Mouse (Mus musculus) neural tube, embryonic 14.5 days (tissue): ENCODE measurements around the gene Wdsub1. TPM values are rescaled to one million over a fixed set of nuclear protein-coding genes. Genes with fewer than 3 reads are reported as not detected.

Experiments
- ATAC-seq: fragments of 200-750 bp; cut with Nextera tagmentation; 2 replicates; pipeline ENCODE4 v1.8.0; 2017; ENCODE audit warnings: low read depth, mild to moderate bottlenecking, moderate TSS enrichment, moderate library complexity
- H3K27ac ChIP-seq: fragments of 300-500 bp; sonication (generic); 2 replicates; pipeline ENCODE4 v1.5.1; 2014; ENCODE audit warnings: low read depth, mild to moderate bottlenecking, control low read depth, low read length, moderate library complexity, mixed read lengths
- H3K27me3 ChIP-seq: fragments of 300-500 bp; sonication (generic); 2 replicates; pipeline ENCODE4 v1.6.1; 2014; ENCODE audit warnings: low read length; ENCODE audit not compliant: control insufficient read depth, insufficient read depth
- H3K36me3 ChIP-seq: fragments of 300-500 bp; sonication (generic); 2 replicates; pipeline ENCODE4 v1.6.1; 2014; ENCODE audit warnings: low read length, mixed read lengths; ENCODE audit not compliant: control insufficient read depth, insufficient read depth
- H3K4me1 ChIP-seq: fragments of 300-500 bp; sonication (generic); 2 replicates; pipeline ENCODE4 v1.6.1; 2014; ENCODE audit warnings: low read length; ENCODE audit not compliant: control insufficient read depth, insufficient read depth
- H3K4me2 ChIP-seq: fragments of 300-500 bp; sonication (generic); 2 replicates; pipeline ENCODE4 v1.6.1; 2014; ENCODE audit warnings: mild to moderate bottlenecking, low read depth, low read length, control low read depth
- H3K4me3 ChIP-seq: fragments of 300-500 bp; sonication (generic); 2 replicates; pipeline ENCODE4 v1.5.1; 2014; ENCODE audit warnings: low read depth, low read length, control low read depth, mixed read lengths
- H3K9ac ChIP-seq: fragments of 300-500 bp; sonication (generic); replicated peaks from 2 replicates; pipeline ENCODE4 v1.6.1; 2014; ENCODE audit warnings: low read depth, mild to moderate bottlenecking, control low read depth, low read length, mixed read lengths
- H3K9me3 ChIP-seq: fragments of 300-500 bp; sonication (generic); 2 replicates; pipeline ENCODE4 v1.6.1; 2016; ENCODE audit warnings: low read length; ENCODE audit not compliant: control insufficient read depth
- WGBS: fragments of 180-500 bp; shearing (Covaris S2); extraction: QIAGEN DNeasy Blood & Tissue Kit; methylation state at CpG from one replicate; pipeline ENCODE4 v1.1.7; 2014; 5-methylcytosine and 5-hydroxymethylcytosine counted together
- polyA plus RNA-seq: library from polyadenylated mRNA; unstranded; fragments of >200 nt; fragmentation: Nextera tagmentation; extraction: Ambion mirVana; gene quantifications from 2 replicates; pipeline ENCODE4 v1.2.1, GENCODE M21; 2014

Gene Wdsub1
- polyA plus RNA-seq, 1 experiment from 2014 or later, result 14.1 TPM

- no peaks in the 10 kb centered on the region for H3K4me1 ChIP-seq
- H3K9me3 ChIP-seq, result no peaks in the 10 kb centered on the region
- peak; percentile 29 for ATAC-seq
- H3K27me3 ChIP-seq, result no peaks in the 10 kb centered on the region
- H3K4me3 ChIP-seq, result peak overlapping the region; percentile 83
- WGBS, result 74% methylated on average over 8 of the region's 8 CpGs
- H3K9ac ChIP-seq, result no peak overlapping the region
- no peak overlapping the region for H3K27ac ChIP-seq
- no peaks in the 10 kb centered on the region for H3K36me3 ChIP-seq
- peak overlapping the region; percentile 81 for H3K4me2 ChIP-seq
Measured at GRCm38 (mm10) chr2:59882742-59883281, 421 bp upstream of the Wdsub1 start.

DNA sequence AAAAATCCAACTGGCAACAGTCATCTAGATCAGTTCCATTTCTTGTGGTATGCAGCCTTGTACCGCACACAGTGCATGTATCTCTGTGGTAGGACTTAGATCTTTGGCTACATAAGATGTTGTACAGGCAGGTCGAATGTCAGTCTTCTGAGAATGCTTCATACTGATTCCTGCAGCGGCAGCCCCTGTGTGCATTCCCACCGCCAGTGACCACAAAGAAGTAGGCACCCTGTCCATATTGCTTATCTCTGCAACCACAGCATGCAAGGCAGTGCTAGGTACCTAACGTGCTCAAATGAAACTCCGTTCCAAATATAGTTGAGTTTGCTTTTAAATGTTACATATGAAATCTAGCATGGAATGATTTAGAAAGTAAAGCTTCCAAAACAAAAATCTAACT is 987 bp downstream of the Wdsub1 start:
- Histone ChIP-seq H3K4me1 (no peaks in the 10 kb centered on the region), H3K4me2 (peak overlapping the region; percentile 81), H3K27me3 (no peaks in the 10 kb centered on the region), H3K27ac (no peak overlapping the region), H3K9ac (no peak overlapping the region), H3K4me3 (peak overlapping the region; percentile 83; the same call in 1 of the 2 replicates), H3K36me3 (no peaks in the 10 kb centered on the region), H3K9me3 (no peaks in the 10 kb centered on the region)
- no peak for ATAC-seq
- 85% methylated on average over 6 of the region's 6 CpGs for WGBS

DNA sequence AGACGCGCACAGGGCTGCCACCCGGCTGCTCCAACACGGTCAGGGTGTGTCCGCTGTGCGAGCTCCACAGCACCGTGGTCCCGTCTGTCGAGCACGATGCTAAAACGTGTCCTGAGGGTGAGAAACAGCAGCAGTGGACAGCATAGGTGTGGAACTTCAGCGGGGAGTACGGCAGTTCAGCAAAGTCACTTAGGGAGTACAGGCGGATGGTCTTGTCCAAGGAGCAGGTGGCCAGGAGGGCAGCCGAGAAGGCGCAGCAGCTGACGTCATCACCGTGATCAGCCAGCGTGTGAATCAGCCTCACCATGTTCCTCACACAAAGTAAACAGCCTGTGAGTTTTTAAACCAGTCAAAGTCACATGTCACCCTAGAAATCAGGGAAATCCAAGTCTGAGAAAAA is 4.2 kb downstream of the Wdsub1 start:
- Histone ChIP-seq H3K9ac (no peak overlapping the region), H3K4me2 (no peak overlapping the region), H3K36me3 (no peaks in the 10 kb centered on the region), H3K9me3 (no peaks in the 10 kb centered on the region), H3K27ac (no peak overlapping the region), H3K4me3 (no peak overlapping the region), H3K4me1 (no peaks in the 10 kb centered on the region), H3K27me3 (no peaks in the 10 kb centered on the region)
- 77% methylated on average over 19 of the region's 19 CpGs for WGBS
- no peak for ATAC-seq

DNA sequence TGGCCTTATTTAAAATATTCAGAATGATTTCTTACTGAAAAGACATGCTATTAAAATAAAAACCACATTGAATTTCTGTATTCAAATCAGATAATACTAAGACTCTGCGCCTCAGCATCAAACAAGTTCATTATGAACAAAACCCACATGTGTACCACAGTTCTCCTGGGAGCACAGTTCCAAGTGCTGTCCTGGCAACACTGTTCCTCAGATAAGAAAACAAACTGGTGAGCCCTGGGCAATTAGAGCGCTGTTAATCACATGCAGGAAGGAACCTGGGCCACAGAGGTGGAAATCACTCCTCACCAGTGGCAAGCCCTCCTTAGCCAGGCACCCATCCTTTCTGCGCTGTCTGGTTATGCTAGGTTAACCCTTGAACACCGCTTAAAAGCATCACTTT is 5.1 kb downstream of the Wdsub1 start:
- no peaks in the 10 kb centered on the region for H3K9me3 ChIP-seq
- no peak overlapping the region for H3K9ac ChIP-seq
- H3K36me3 ChIP-seq, result no peaks in the 10 kb centered on the region
- ATAC-seq, result no peak
- H3K27me3 ChIP-seq, result no peaks in the 10 kb centered on the region
- no peak overlapping the region for H3K4me2 ChIP-seq
- H3K27ac ChIP-seq, result no peak overlapping the region
- H3K4me1 ChIP-seq, result no peaks in the 10 kb centered on the region
- H3K4me3 ChIP-seq, result no peak overlapping the region
- WGBS, result 75% methylated on average over 4 of the region's 4 CpGs

DNA sequence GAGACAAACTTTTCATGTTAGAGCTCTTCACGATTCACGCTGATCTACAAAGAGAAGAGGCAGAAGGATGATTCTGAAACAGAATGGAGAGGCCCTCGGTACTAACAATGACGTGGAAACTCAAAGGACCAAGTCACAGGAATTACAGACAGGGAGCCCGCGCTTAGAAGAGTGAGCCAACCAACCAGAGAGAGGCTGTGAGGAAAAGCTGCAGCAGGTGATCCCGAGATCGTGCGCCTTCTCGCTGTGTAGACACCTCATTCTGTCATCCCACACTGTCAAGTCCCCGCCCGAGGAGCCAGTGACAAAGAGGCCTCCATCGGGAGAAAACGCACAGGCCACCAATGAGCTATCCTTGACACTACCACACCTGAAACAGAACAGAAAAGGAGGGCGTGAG is 5.9 kb downstream of the Wdsub1 start:
- Histone ChIP-seq H3K4me3 (no peak overlapping the region), H3K9ac (no peak overlapping the region), H3K9me3 (no peaks in the 10 kb centered on the region), H3K36me3 (no peaks in the 10 kb centered on the region), H3K27me3 (no peaks in the 10 kb centered on the region), H3K4me2 (no peak overlapping the region), H3K27ac (no peak overlapping the region), H3K4me1 (no peaks in the 10 kb centered on the region)
- ATAC-seq, result no peak
- WGBS, result 92% methylated on average over 15 of the region's 15 CpGs

DNA sequence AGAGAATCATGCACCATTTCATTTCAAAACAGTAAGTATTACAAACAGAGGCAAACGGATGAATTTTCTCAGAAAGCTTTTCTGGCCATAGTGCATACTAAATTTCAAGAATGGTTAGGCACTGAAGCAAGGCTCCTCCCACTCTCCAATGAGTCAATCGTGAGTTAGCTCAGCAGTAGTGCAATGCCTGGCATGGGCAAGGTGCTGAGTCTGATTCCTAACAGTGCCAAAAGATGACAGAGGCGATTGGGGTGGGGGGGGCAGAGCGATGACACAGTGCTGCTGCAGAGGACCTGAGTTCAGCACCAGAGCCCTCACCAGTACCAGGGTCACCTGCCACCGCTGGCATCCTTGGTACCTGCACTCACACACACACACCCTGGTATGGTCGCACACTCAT is 11.9 kb downstream of the Wdsub1 start:
- Histone ChIP-seq H3K4me1 (no peaks in the 10 kb centered on the region), H3K4me2 (no peak overlapping the region), H3K27me3 (no peaks in the 10 kb centered on the region), H3K36me3 (no peaks in the 10 kb centered on the region), H3K9ac (no peak overlapping the region), H3K4me3 (no peak overlapping the region), H3K9me3 (no peaks in the 10 kb centered on the region), H3K27ac (no peak overlapping the region)
- 89% methylated on average over 6 of the region's 6 CpGs for WGBS
- ATAC-seq, result no peak

GRCm38 (mm10) chr2:59862618-59863017 is 19.8 kb downstream of the Wdsub1 start:
- H3K9ac ChIP-seq, result no peak overlapping the region
- no peak overlapping the region for H3K27ac ChIP-seq
- no peaks in the 10 kb centered on the region for H3K27me3 ChIP-seq
- no peaks in the 10 kb centered on the region for H3K9me3 ChIP-seq
- no peak overlapping the region for H3K4me2 ChIP-seq
- H3K4me1 ChIP-seq, result no peaks in the 10 kb centered on the region
- H3K4me3 ChIP-seq, result no peak overlapping the region
- WGBS, result 91% methylated on average over 6 of the region's 6 CpGs
- H3K36me3 ChIP-seq, result no peaks in the 10 kb centered on the region
- ATAC-seq, result no peak

- Histone ChIP-seq H3K27ac (no peak overlapping the region), H3K4me3 (no peak overlapping the region), H3K9me3 (no peaks in the 10 kb centered on the region), H3K4me1 (no peaks in the 10 kb centered on the region), H3K4me2 (no peak overlapping the region), H3K9ac (no peak overlapping the region), H3K27me3 (no peaks in the 10 kb centered on the region), H3K36me3 (no peaks in the 10 kb centered on the region)
- WGBS, result 59% methylated on average over 9 of the region's 9 CpGs
- ATAC-seq, result no peak
Measured at GRCm38 (mm10) chr2:59854363-59854762, 28.0 kb downstream of the Wdsub1 start.

- Histone ChIP-seq H3K9me3 (no peaks in the 10 kb centered on the region), H3K9ac (no peak overlapping the region), H3K36me3 (no peaks in the 10 kb centered on the region), H3K27ac (no peak overlapping the region), H3K4me3 (no peak overlapping the region), H3K4me1 (no peaks in the 10 kb centered on the region), H3K27me3 (no peaks in the 10 kb centered on the region), H3K4me2 (no peak overlapping the region)
- WGBS, result 86% methylated on average over 10 of the region's 10 CpGs
- no peak for ATAC-seq
Measured at GRCm38 (mm10) chr2:59853543-59853942, 28.8 kb downstream of the Wdsub1 start.
